Mouse (Mus musculus): ENCODE data around the gene Gm21256. TPM values are rescaled to one million over a fixed set of nuclear protein-coding genes. Genes with fewer than 3 reads are reported as not detected.

The Gm21256 gene
- polyA plus RNA-seq (2014; fragmentation: Illumina TruSeq; extraction: RNeasy Lipid Tissue Mini Kit (QIAGEN cat#74804); ENCODE audit: low read depth, low replicate concordance), result not detected

GRCm38 (mm10) chrY:47450660-47451059 lies at the start of gene Gm21256:
Gene Gm21256 (plus strand): TSS chrY:47450960.

Other genes starting within 250 kb of the Gm21256 start
- not detected for gene Gm21170, start 240.1 kb downstream of the Gm21256 start, polyA plus RNA-seq (2014; fragmentation: Illumina TruSeq; extraction: RNeasy Lipid Tissue Mini Kit (QIAGEN cat#74804); ENCODE audit: low read depth, low replicate concordance)

All from sigmoid colon, adult 10 weeks (tissue).